Mouse (Mus musculus) left cerebral cortex, adult 2 months (tissue): ENCODE data around the gene Stk32c. TPM values are rescaled to one million over a fixed set of nuclear protein-coding genes. Genes with fewer than 3 reads are reported as not detected.

Experiments
- DNase-seq, 2 experiments: peaks; one replicate each; pipeline ENCODE4 v3.0.0; 2021 to 2022; ENCODE audit warnings: low spot score in 2 of 2, mixed read lengths in 1 of 2; ENCODE audit errors: extremely low spot score in 1 of 2
- H3K27ac ChIP-seq: fragments of 200-600 bp; 2 replicates; pipeline ENCODE4 v1.8.1; 2022
- H3K4me3 ChIP-seq: fragments of 200-600 bp; 2 replicates; pipeline ENCODE4 v1.8.1; 2022
- CTCF ChIP-seq: fragments of 200-600 bp; IDR thresholded peaks from 2 replicates; pipeline ENCODE4 v1.8.1; 2022; ENCODE audit warnings: antibody characterized with exemption, mild to moderate bottlenecking, moderate library complexity
- intact Hi-C: fragments of 180-260 bp; cut with DNase I; formaldehyde crosslinking; loops from one replicate; pipeline ENCODE4 v1.15.1; 2025
- total RNA-seq, 2 experiments: library from RNA; stranded (reverse); gene quantifications; 2 replicates each; pipeline ENCODE4 v1.2.3; 2021

Stk32c gene
- total RNA-seq, 2 experiments from 2014 or later = 159 to 167 TPM

DNA sequence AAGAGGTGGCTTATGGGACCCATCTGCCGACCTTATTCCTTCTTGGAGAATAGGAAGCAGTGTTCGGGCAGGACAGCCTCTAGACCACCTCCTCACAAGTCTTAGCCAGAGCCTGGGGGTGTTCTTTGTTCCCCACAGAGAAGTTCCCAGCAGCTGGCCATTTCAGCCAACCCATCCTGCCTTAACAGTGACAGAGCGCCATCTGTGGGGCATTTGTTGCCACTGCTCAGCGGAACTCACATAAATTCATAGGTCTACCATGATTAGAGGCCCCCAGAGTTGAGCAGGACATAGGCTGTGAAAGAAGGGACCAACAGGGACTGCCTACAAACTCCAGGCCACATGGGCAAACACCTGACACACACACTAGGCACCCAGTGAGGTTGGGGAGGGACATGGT lies 149.7 kb downstream of the Stk32c start:
- Histone ChIP-seq H3K4me3 (no peak overlapping the region), H3K27ac (no peak overlapping the region)
- no peak for DNase-seq
- TF ChIP-seq CTCF = peak; percentile 52
- intact Hi-C loops = no loop called here

Other genes starting within 250 kb of the Stk32c start
- 10 to 100 TPM; 48.2 to 56.9 TPM for gene Dpysl4, start 127.3 kb downstream of the Stk32c start, total RNA-seq
- 1 to 10 TPM; 8.1 to 8.2 TPM for gene Lrrc27, start 319 bp downstream of the Stk32c start, total RNA-seq
- gene Pwwp2b, start 35.2 kb upstream of the Stk32c start, total RNA-seq = 10 to 100 TPM; 10.2 to 12.2 TPM
- 10 to 100 TPM; 56.6 to 58.5 TPM for gene Inpp5a, start 175.8 kb upstream of the Stk32c start, total RNA-seq